Mouse (Mus musculus) fat pad, adult 2 months (tissue): Measurements from ENCODE around the gene Syne3.

ENCODE experiments used
- DNase-seq: peaks from one replicate; pipeline ENCODE4 v3.0.0-alpha.2; 2011; ENCODE audit warnings: low read depth, low spot score; ENCODE audit errors: extremely low read depth

Syne3 gene

GRCm38 (mm10) chr12:104898718-104899117 lies 110.9 kb downstream of the Syne3 start:
- DNase-seq: no peak

GRCm38 (mm10) chr12:104897051-104897618 lies 112.5 kb downstream of the Syne3 start:
- no peak for DNase-seq

DNA sequence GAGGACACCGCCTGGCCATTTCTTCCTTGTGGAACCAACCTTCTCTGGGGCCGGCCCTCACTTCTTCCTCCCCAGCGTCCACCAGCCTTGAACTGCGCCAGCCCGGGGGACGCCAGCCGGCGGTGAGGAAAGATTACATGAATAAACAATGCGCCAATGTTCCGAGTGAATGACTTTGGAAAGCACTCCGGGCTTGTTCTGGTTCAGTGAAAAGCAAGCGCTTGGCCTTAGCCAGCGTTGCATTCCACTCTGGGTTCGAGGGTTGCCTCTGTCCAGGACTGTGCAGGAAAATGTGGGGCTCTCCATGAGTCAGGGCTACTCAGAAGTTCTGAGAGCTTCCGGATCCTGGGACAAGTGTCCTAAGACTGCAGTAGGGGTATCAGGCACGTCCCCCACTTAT lies 113.0 kb downstream of the Syne3 start:
- DNase-seq: no peak

- no peak for DNase-seq
Observed at GRCm38 (mm10) chr12:104892245-104892644, 117.4 kb downstream of the Syne3 start.

DNA sequence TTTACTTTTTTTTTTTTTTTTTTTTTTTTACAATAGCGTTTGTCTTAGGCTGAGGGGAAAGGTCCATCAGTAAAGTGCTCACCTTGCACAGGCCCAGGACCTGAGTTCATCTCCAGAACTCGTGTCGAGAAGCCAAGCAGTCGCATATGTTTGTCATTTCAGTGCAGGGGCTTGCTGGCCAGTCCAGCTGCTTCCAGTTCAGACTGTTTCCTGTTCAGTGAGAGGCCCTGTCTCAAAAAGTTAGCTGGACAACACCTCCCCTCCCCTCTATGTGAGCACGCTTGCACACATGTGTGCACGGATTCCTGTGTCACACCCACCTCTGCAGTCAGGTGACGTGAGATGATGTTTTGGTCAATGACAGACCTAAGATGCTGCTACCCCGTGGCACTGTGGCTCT lies 119.5 kb downstream of the Syne3 start:
- no peak for DNase-seq

- DNase-seq: no peak
Observed at GRCm38 (mm10) chr12:104886104-104886503, 123.5 kb downstream of the Syne3 start.

GRCm38 (mm10) chr12:104882533-104882932 lies 127.1 kb downstream of the Syne3 start:
- no peak for DNase-seq

DNA sequence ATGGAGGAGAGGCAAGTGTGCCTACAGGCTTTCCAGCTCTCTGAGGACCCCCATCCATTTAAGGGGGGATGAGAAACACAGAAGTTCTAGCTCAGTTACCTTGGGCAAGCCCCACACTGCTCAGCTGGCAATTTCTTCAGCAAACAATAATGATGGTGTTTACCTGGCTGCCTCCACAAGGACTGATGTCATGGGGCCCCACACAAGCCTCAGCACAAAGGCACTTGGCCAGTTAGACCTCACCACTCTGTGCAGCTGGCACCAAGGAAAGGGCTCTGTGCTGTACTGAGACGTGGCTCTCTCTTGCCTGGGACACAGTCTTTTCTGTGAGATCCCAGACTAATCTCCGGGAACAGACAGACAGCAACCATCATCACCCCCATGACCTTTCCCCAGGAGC lies 127.5 kb downstream of the Syne3 start:
- no peak for DNase-seq

- DNase-seq: no peak
Observed at GRCm38 (mm10) chr12:104881518-104882060, 128.0 kb downstream of the Syne3 start.

- DNase-seq: no peak
Observed at GRCm38 (mm10) chr12:104880367-104880766, 129.2 kb downstream of the Syne3 start.
